Mouse (Mus musculus) embryonic facial prominence, embryonic 12.5 days (tissue): Measurements from ENCODE around the gene Gpc6. TPM values are rescaled to one million over a fixed set of nuclear protein-coding genes. Genes with fewer than 3 reads are reported as not detected.
A peak's percentile ranks its signal among the peaks of the same experiment; 100 is the strongest.

Source experiments
- ATAC-seq: fragments of 200-750 bp; cut with Nextera tagmentation; 2 replicates; pipeline ENCODE4 v1.8.0; 2017; ENCODE audit not compliant: insufficient number of reproducible peaks, insufficient read depth, low FRiP score, low TSS enrichment
- H3K27ac ChIP-seq: fragments of 300-500 bp; sonication (generic); 2 replicates; pipeline ENCODE4 v1.5.1; 2016; ENCODE audit warnings: mild to moderate bottlenecking
- H3K27me3 ChIP-seq: fragments of 300-500 bp; sonication (generic); 2 replicates; pipeline ENCODE4 v1.6.1; 2016; ENCODE audit warnings: mild to moderate bottlenecking, moderate library complexity
- H3K36me3 ChIP-seq: fragments of 300-500 bp; sonication (generic); 2 replicates; pipeline ENCODE4 v1.6.1; 2016; ENCODE audit warnings: mild to moderate bottlenecking
- H3K4me1 ChIP-seq: fragments of 300-500 bp; sonication (generic); 2 replicates; pipeline ENCODE4 v1.6.1; 2016
- H3K4me2 ChIP-seq: fragments of 300-500 bp; sonication (generic); replicated peaks from 2 replicates; pipeline ENCODE4 v1.6.1; 2016; ENCODE audit warnings: mild to moderate bottlenecking, moderate library complexity
- H3K4me3 ChIP-seq: fragments of 300-500 bp; sonication (generic); 2 replicates; pipeline ENCODE4 v1.5.1; 2016; ENCODE audit warnings: mild to moderate bottlenecking
- H3K9ac ChIP-seq: fragments of 300-500 bp; sonication (generic); 2 replicates; pipeline ENCODE4 v1.6.1; 2016; ENCODE audit warnings: mild to moderate bottlenecking, moderate library complexity
- H3K9me3 ChIP-seq: fragments of 300-500 bp; sonication (generic); 2 replicates; pipeline ENCODE4 v1.6.1; 2016; ENCODE audit warnings: mild to moderate bottlenecking, moderate library complexity
- WGBS: fragments of 180-500 bp; shearing (Covaris S2); methylation state at CpG from one replicate; pipeline ENCODE4 v1.1.7; 2016; 5-methylcytosine and 5-hydroxymethylcytosine counted together
- polyA plus RNA-seq: library from polyadenylated mRNA; unstranded; fragments of >200 nt; fragmentation: Nextera tagmentation; extraction: Ambion mirVana; gene quantifications from 2 replicates; pipeline ENCODE4 v1.2.1, GENCODE M21; 2016

The Gpc6 gene
- polyA plus RNA-seq, 1 experiment from 2014 or later = 76.9 TPM

GRCm38 (mm10) chr14:117581740-117582139 lies 656.6 kb downstream of the Gpc6 start:
- H3K36me3 ChIP-seq = no peaks in the 10 kb centered on the region
- no peak overlapping the region for H3K27ac ChIP-seq

GRCm38 (mm10) chr14:117599758-117600157 lies 674.6 kb downstream of the Gpc6 start:
- Histone ChIP-seq H3K9me3 (no peaks in the 10 kb centered on the region), H3K4me1 (no peaks in the 10 kb centered on the region), H3K9ac (no peak overlapping the region), H3K27me3 (no peaks in the 10 kb centered on the region), H3K27ac (no peak overlapping the region), H3K4me3 (no peak overlapping the region), H3K4me2 (no peak overlapping the region), H3K36me3 (no peaks in the 10 kb centered on the region)
- no peak for ATAC-seq
- WGBS = 67% methylated on average over 5 of the region's 5 CpGs

More at GRCm38 (mm10) chr14:117581740-117582139, 656.6 kb downstream of the Gpc6 start:
- Histone ChIP-seq H3K4me3 (no peak overlapping the region), H3K27me3 (no peaks in the 10 kb centered on the region), H3K4me1 (no peaks in the 10 kb centered on the region), H3K9ac (no peak overlapping the region), H3K9me3 (no peaks in the 10 kb centered on the region), H3K4me2 (no peak overlapping the region)
- ATAC-seq = no peak
- whole genome bisulfite sequencing = 94% methylated on average over 6 of the region's 6 CpGs

GRCm38 (mm10) chr14:117603837-117604236 lies 678.7 kb downstream of the Gpc6 start:
- no peak overlapping the region for H3K27ac ChIP-seq
- no peaks in the 10 kb centered on the region for H3K36me3 ChIP-seq
- no peak for ATAC-seq
- H3K4me1 ChIP-seq = no peaks in the 10 kb centered on the region
- H3K4me3 ChIP-seq = no peak overlapping the region
- H3K9ac ChIP-seq = no peak overlapping the region
- 33% methylated on average over 1 of the region's 1 CpGs for WGBS
- no peaks in the 10 kb centered on the region for H3K27me3 ChIP-seq
- no peak overlapping the region for H3K4me2 ChIP-seq
- no peaks in the 10 kb centered on the region for H3K9me3 ChIP-seq

- no peaks in the 10 kb centered on the region for H3K9me3 ChIP-seq
- no peak overlapping the region for H3K27ac ChIP-seq
- H3K4me2 ChIP-seq = no peak overlapping the region
- no peak overlapping the region for H3K4me3 ChIP-seq
- peak overlapping the region; percentile 33; the same call in 1 of the 2 replicates for H3K9ac ChIP-seq
- 84% methylated on average over 2 of the region's 2 CpGs for WGBS
- no peaks in the 10 kb centered on the region for H3K27me3 ChIP-seq
- no peaks in the 10 kb centered on the region for H3K4me1 ChIP-seq
- no peaks in the 10 kb centered on the region for H3K36me3 ChIP-seq
- no peak for ATAC-seq
These were observed 680.6 kb downstream of the Gpc6 start for GRCm38 (mm10) chr14:117605750-117606149.

- Histone ChIP-seq H3K36me3 (no peaks in the 10 kb centered on the region), H3K4me3 (no peak overlapping the region), H3K4me1 (no peaks in the 10 kb centered on the region), H3K9ac (no peak overlapping the region), H3K9me3 (no peaks in the 10 kb centered on the region), H3K27ac (no peak overlapping the region), H3K4me2 (no peak overlapping the region), H3K27me3 (no peaks in the 10 kb centered on the region)
- ATAC-seq = no peak
- 48% methylated on average over 3 of the region's 3 CpGs for WGBS
These were observed 686.0 kb downstream of the Gpc6 start for GRCm38 (mm10) chr14:117611113-117611512.

- no peaks in the 10 kb centered on the region for H3K9me3 ChIP-seq
- no peak overlapping the region for H3K4me3 ChIP-seq
- no peak overlapping the region for H3K27ac ChIP-seq
- no peak overlapping the region for H3K9ac ChIP-seq
- no peak overlapping the region for H3K4me2 ChIP-seq
- H3K36me3 ChIP-seq = no peaks in the 10 kb centered on the region
- H3K4me1 ChIP-seq = peaks cover 6% of the 10 kb centered on the region; the same call in 1 of the 2 replicates
- ATAC-seq = no peak
- 60% methylated on average over 9 of the region's 9 CpGs for WGBS
- no peaks in the 10 kb centered on the region for H3K27me3 ChIP-seq
These were observed 700.1 kb downstream of the Gpc6 start for GRCm38 (mm10) chr14:117625100-117625710.

- Histone ChIP-seq H3K4me2 (no peak overlapping the region), H3K4me3 (no peak overlapping the region), H3K27me3 (no peaks in the 10 kb centered on the region), H3K36me3 (no peaks in the 10 kb centered on the region), H3K9ac (no peak overlapping the region), H3K4me1 (no peaks in the 10 kb centered on the region), H3K27ac (no peak overlapping the region), H3K9me3 (no peaks in the 10 kb centered on the region)
- 64% methylated on average over 14 of the region's 14 CpGs for WGBS
- no peak for ATAC-seq
These were observed 709.3 kb downstream of the Gpc6 start for GRCm38 (mm10) chr14:117634238-117634940.

GRCm38 (mm10) chr14:117641853-117642252 lies 716.7 kb downstream of the Gpc6 start:
- Histone ChIP-seq H3K9ac (no peak overlapping the region), H3K36me3 (no peaks in the 10 kb centered on the region), H3K27ac (no peak overlapping the region), H3K9me3 (no peaks in the 10 kb centered on the region), H3K4me2 (no peak overlapping the region), H3K4me3 (no peak overlapping the region), H3K27me3 (no peaks in the 10 kb centered on the region), H3K4me1 (no peaks in the 10 kb centered on the region)
- 69% methylated on average over 2 of the region's 2 CpGs for WGBS
- no peak for ATAC-seq

GRCm38 (mm10) chr14:117643069-117643468 lies 718.0 kb downstream of the Gpc6 start:
- Histone ChIP-seq H3K4me1 (0 out of 2 replicates have a peak, but pooled peaks cover under 1% of the 10 kb centered on the region), H3K9me3 (no peaks in the 10 kb centered on the region), H3K36me3 (no peaks in the 10 kb centered on the region), H3K27me3 (no peaks in the 10 kb centered on the region), H3K9ac (no peak overlapping the region), H3K4me2 (no peak overlapping the region), H3K27ac (no peak overlapping the region), H3K4me3 (no peak overlapping the region)
- ATAC-seq = no peak
- 70% methylated on average over 1 of the region's 1 CpGs for WGBS

- no peak overlapping the region for H3K9ac ChIP-seq
- no peaks in the 10 kb centered on the region for H3K9me3 ChIP-seq
- no peak overlapping the region for H3K4me2 ChIP-seq
- no peaks in the 10 kb centered on the region for H3K36me3 ChIP-seq
- H3K27me3 ChIP-seq = no peaks in the 10 kb centered on the region
- no peak overlapping the region for H3K4me3 ChIP-seq
- H3K4me1 ChIP-seq = peaks cover 15% of the 10 kb centered on the region
- H3K27ac ChIP-seq = no peak overlapping the region
- 60% methylated on average over 9 of the region's 9 CpGs for WGBS
- no peak for ATAC-seq
These were observed 723.3 kb downstream of the Gpc6 start for GRCm38 (mm10) chr14:117648199-117648960.

- Histone ChIP-seq H3K9me3 (no peaks in the 10 kb centered on the region), H3K27me3 (no peaks in the 10 kb centered on the region), H3K4me2 (no peak overlapping the region), H3K27ac (no peak overlapping the region), H3K9ac (no peak overlapping the region), H3K36me3 (no peaks in the 10 kb centered on the region), H3K4me1 (peaks cover 15% of the 10 kb centered on the region), H3K4me3 (no peak overlapping the region)
- no peak for ATAC-seq
- WGBS = 91% methylated on average over 4 of the region's 4 CpGs
These were observed 725.0 kb downstream of the Gpc6 start for GRCm38 (mm10) chr14:117650141-117650540.

- Histone ChIP-seq H3K27me3 (no peaks in the 10 kb centered on the region), H3K4me2 (no peak overlapping the region), H3K4me3 (no peak overlapping the region), H3K9ac (no peak overlapping the region), H3K27ac (no peak overlapping the region), H3K9me3 (no peaks in the 10 kb centered on the region), H3K36me3 (no peaks in the 10 kb centered on the region), H3K4me1 (peaks cover 15% of the 10 kb centered on the region)
- no peak for ATAC-seq
- WGBS = 52% methylated on average over 4 of the region's 4 CpGs
These were observed 726.2 kb downstream of the Gpc6 start for GRCm38 (mm10) chr14:117651271-117651670.
